Mouse (Mus musculus): ENCODE data around the gene Rnf181.

Rnf181 gene

DNA sequence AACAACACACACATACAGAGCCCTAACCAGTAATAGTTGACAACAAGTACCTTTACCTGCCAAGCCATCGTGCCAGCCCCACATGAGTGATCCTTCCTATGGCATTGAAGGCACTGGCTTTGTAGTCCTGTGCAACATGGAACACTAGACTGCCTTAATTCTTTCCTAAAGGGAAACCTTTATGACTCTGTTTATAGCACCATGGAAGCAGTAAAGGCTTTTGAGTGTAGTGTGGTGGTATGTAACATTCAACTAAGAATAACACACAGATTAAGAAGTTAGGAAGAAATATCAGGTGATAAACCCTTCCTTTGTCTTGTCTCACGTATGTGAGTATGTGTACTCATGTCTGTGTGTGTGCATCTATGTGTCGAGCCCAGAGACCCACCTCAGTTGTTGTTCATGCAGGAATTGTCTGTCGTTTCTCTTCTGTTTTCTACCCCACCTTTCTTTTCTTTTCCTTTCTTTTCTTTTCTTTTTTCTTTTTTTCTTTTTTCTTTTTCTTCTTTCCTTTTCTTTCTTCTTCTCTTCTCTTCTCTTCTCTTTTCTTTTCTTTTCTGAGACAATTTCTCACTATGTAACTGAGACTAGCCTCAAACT lies at the start of gene Rnf181:
Rnf181 (minus strand) TSS at position 113 of the 600 bp plus-strand sequence.
- DNase-seq (ENCODE audit: low spot score in 2 of 2): no peak

DNA sequence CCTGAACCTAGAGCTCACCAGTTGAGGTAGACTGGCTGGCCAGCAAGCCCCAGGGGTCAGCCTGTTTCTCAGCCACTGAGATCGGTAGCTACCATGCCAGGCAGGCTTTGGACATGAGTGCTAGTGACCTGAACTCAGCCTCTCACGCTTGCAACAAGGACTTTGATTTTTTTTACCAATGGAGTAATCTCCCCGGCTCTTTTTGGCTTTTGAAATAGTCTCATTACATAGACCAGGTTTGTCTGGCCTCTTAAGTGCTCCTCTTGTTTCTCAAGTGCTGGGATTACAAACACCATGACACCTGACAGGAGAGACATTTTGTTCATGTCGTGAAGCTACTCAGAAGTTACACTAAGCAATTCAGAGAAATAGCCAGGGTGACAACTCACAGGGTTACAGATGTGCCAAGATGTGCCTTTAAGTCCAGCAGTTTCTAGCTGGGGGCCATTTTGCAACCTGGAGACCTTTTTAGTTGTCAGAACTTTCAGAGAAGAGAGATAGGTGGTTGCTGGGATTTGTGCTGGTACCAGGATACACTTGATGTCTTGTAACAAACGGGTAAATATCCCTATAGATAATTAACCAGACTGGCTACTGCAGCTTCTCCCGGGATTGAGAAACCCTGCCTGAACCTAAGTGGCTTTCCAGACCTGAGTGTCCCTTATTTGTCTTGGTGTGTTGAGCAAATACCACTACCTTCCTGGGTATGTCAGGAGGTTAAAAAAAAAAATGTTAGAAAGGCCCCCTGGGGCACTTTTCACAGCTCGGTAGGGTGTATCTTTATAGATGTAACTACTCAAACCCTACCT lies 49.4 kb upstream of the Rnf181 start:
- no peak for DNase-seq (ENCODE audit: low spot score in 2 of 2)

- no peak for DNase-seq (ENCODE audit: low spot score in 2 of 2)
These were observed 48.4 kb upstream of the Rnf181 start for GRCm38 (mm10) chr6:72415181-72415580.

- DNase-seq (ENCODE audit: low spot score in 2 of 2): peak; percentile 85 to 88
These were observed 47.5 kb upstream of the Rnf181 start, which contains the start of gene Ggcx for GRCm38 (mm10) chr6:72414076-72414756. Gene Ggcx (plus strand): TSS chr6:72414308.

DNA sequence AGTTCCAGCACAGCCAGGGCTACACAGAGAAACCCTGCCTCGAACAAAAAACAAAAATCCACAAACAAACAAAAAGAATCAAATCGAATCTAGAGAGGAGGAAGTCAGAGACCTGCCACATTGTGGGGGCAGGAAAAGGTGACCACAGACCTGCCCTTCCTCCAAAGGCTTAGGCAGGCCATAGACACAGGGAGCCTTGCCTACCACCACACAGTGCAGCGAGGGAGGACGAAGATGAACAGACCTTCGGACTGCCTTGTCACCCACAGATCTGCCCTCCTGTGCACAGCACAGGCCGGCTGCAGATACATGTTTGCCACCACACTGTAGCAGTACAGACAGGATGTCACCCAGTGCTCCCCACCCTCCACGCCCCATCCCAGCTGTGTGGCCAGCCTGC lies 43.8 kb upstream of the Rnf181 start:
- no peak for DNase-seq (ENCODE audit: low spot score in 2 of 2)

DNA sequence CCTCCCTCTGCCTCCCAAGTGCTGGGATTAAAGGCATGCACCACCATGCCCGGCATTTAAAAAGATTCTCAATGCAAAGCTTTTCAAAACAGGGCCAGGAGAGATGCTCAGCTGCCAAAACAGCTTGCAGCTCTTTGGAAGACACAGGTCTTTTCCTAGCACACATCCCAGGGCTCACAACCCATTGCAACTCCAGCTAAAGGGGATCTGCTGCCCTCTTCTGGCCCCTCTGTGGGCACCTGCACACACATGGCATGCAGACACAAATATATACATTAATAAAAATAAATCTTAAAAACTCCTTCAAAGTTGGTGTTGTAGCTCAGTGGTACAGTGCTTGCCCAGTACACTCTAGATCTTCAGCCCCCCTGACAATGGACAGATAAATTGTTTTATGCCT lies 43.2 kb upstream of the Rnf181 start:
- DNase-seq (ENCODE audit: low spot score in 2 of 2): no peak

- peak in 1 of 2 experiments; percentile 53 for DNase-seq (ENCODE audit: low spot score in 2 of 2)
These were observed 42.8 kb upstream of the Rnf181 start for GRCm38 (mm10) chr6:72409567-72409966.

GRCm38 (mm10) chr6:72407119-72407518 lies 40.4 kb upstream of the Rnf181 start:
- peak; percentile 70 to 76 for DNase-seq (ENCODE audit: low spot score in 2 of 2)

DNA sequence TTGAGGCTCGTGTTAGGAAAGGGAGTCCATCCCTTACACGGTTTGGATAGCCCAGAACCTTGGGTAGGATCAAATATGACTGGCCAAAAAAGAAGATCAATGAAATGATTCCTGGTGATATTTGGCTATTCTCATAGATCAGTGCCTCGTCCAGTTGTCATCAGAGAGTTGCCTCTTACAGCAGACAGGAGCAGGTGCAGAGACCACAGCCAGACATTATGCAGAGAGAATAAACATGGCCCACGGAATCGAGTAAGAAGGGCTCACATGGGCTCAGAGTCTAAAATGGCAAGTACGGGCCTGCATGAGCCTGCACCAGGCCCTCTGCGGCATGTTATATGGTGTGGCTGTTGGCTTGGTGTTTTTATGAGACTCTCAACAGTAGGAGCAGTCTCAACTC lies 38.6 kb upstream of the Rnf181 start:
- no peak for DNase-seq (ENCODE audit: low spot score in 2 of 2)

GRCm38 (mm10) chr6:72401875-72402274 lies 35.1 kb upstream of the Rnf181 start:
- DNase-seq (ENCODE audit: low spot score in 2 of 2): peak; percentile 58 to 71

- DNase-seq (ENCODE audit: low spot score in 2 of 2): no peak
These were observed 33.2 kb upstream of the Rnf181 start for GRCm38 (mm10) chr6:72399967-72400366.

GRCm38 (mm10) chr6:72396837-72397251 lies 30.1 kb upstream of the Rnf181 start:
- DNase-seq (ENCODE audit: low spot score in 2 of 2): no peak

GRCm38 (mm10) chr6:72392341-72392740 lies 25.6 kb upstream of the Rnf181 start:
- DNase-seq (ENCODE audit: low spot score in 2 of 2): no peak

GRCm38 (mm10) chr6:72390795-72391521 lies 24.2 kb upstream of the Rnf181 start:
- no peak for DNase-seq (ENCODE audit: low spot score in 2 of 2)

DNA sequence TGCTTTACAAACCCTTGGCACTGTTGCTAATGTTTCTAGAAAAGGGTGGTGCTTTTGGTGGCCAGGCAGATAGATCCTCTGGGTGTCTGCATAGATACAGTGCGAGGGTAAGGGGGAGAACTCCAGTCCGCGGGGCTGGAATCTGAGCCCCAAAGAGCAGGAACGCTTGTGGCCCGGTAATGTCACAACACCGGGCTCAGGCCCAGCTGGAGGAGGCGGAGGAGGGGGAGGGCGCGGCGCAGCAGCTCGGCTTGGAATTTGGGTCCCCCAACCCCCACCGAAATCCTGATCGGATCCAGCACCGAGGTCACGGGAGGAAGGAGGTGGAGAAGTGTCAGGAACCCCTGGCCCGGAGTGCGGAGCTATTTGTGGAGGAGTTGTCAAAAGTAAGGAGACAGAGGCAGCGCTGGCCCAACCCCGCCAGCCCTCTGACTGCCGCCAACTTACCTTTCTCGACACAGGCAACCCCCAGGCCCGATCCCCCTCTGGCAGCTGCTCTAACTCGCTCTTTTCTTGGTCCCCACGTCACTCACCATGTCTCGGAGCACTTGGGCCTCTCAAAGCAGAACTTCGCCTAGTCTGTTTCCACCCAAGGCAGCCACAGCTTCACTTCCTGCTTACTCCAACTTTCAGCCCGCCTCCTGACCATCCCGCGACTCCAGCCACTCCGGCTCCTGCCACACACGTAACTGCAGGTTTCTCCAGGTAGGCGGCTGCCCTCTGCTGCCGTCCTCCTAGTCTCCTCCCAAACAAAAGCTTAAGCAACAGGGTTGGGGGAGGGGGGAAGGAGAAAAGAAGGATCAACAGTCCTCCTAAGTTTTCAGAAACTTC lies 23.4 kb upstream of the Rnf181 start, which contains the start of gene Vamp8:
Vamp8 (minus strand) TSS at position 763 of the 831 bp plus-strand sequence.
- peak in 1 of 2 experiments; percentile 22 for DNase-seq (ENCODE audit: low spot score in 2 of 2)

DNA sequence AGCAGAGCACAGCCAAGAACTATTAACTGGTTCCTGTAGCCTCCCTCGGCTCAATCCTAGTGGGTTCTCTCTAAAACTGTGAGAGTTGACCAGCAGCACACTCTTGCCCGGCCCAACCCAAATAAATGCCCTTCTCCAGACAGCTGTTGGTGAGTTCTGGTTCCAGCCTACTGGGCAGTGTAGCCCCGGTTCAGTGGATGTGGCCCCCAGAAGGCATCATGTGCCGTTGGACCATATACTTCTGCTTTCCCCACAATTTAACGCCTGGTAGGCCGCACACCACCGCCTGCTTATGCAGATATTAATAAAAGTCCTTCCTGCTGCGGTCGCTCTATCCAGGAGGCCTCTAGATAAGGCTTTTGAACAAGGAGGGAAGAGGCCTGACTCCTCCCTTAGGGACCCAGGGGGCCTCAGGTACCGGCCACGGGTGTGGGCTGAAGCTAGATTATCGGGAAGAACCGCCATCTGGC lies 22.8 kb upstream of the Rnf181 start:
- DNase-seq (ENCODE audit: low spot score in 2 of 2): no peak

DNA sequence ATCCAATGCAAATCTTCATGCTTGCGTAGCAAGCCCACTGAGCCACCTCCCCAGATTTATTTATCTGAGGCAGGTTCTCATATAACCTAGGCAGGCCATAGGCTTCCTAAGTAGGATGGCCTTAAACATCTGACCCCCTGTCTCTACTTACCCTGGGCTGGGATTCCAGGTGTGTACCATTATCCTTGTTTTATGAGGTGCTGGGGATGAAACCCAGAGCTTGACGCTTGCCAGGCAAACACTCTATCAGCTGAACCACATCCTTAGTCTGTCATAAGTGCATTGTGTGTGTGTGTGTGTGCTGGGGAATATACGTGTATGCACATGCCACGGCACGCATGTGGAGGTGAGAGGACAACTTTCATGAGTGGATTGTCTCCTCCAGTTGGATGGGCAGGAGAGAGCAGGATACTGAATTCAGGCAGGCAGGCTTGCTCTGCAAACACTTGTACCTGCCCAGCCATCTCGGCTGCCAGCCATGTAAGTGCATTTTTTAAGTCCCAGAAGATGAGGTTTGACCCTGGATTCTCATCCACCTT lies 22.1 kb upstream of the Rnf181 start:
- no peak for DNase-seq (ENCODE audit: low spot score in 2 of 2)

- no peak for DNase-seq (ENCODE audit: low spot score in 2 of 2)
These were observed 21.5 kb upstream of the Rnf181 start for GRCm38 (mm10) chr6:72388266-72388665.

DNA sequence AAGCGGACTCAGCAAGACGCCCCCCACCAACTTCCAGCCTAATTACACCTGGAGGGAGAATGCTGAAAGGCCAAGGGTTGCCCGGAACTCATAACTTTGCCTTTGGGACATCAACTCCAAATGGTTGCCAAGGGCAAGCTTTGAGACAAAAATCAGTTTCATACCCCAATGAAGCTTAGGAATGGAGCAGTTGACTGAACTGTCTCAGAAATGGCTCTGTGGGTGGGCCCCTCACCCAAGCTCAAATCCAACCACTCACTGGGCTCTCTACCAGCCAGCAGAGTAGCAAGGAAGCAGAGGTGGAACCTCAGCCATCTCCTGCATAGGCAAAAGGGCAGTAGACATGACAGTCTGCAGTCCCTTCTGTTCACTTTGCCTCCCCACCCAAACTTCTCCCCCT lies 21.1 kb upstream of the Rnf181 start:
- DNase-seq (ENCODE audit: low spot score in 2 of 2): no peak

DNA sequence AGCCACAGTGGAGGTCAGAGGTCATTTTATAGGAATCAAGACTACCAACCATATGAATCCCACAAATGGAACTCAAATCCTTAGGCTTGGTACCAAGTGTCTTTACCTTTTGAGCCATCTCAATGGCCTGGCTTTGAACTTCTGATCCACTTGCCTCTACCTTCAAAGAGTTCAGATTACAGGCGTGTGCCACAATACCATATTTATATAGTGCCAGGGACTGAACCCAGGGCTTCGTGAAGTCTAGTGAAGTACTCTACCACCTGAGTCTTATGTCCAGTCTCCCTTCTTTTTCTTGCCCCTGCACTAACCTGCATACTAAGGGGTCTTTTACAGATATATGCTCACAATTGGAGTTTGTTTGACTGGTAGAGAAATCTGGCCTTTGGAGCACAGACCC lies 19.8 kb upstream of the Rnf181 start:
- no peak for DNase-seq (ENCODE audit: low spot score in 2 of 2)

GRCm38 (mm10) chr6:72385258-72385657 lies 18.5 kb upstream of the Rnf181 start:
- DNase-seq (ENCODE audit: low spot score in 2 of 2): no peak

All from frontal cortex, postnatal 25 days (tissue).